Mouse (Mus musculus) spleen, adult 2 months (tissue): ENCODE measurements around the gene Cacna1g.

Source experiments
- CTCF ChIP-seq: fragments of 200-500 bp; IDR thresholded peaks from 2 replicates; pipeline ENCODE4 v1.5.1; 2011; ENCODE audit warnings: mild to moderate bottlenecking, inconsistent platforms; ENCODE audit not compliant: insufficient read depth, insufficient read length, insufficient replicate concordance; ENCODE audit errors: extremely low read depth
- POLR2A ChIP-seq: fragments of 200-500 bp; IDR thresholded peaks from 2 replicates; pipeline ENCODE4 v1.6.1; 2011; ENCODE audit warnings: low read depth, low read length, inconsistent platforms

DNA sequence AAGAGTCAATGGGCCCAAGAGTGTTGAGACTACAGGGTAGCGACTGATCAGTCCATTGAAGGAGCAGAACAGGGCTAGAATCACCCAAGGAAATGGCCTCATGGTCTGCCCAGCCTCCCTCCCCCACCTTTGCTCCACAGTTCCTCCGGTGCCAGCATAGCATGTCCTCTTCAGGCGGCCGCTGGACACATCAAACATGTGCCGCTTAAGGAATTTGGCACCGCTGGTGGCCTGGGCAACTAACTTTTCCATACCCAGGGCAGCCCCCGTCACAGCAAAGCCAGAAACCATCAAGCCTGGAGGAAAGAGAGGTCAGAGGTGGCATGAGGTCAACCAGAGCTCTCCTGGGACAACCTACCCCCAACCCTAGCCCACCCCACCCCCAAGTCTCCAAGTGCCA lies 8.0 kb upstream of the Cacna1g start:
- no peak for TF ChIP-seq CTCF
- TF ChIP-seq POLR2A = no peak
